Mouse (Mus musculus): ENCODE measurements around the gene Bpifb5.
"Not testable (repeated sequence)": the region's sequence is repeated elsewhere in the genome, so short reads cannot be mapped to it uniquely, and the experiment has no call there.

- not testable (repeated sequence) for TF ChIP-seq GATA1 (IDR thresholded peaks at IDR 0.05; ENCODE audit: borderline replicate concordance, low read length); FLI1 (IDR thresholded peaks at IDR 0.05; ENCODE audit: low read length)
Measured at GRCm38 (mm10) chr2:154242726-154243125, 19.2 kb downstream of the Bpifb5 start.
